Mouse (Mus musculus) liver, embryonic 11.5 days (tissue): ENCODE measurements at regions not wholly inside any gene's neighbourhood (a gene's known extent, or its start where the extent isn't known, plus 50 kb on each side); places are given as distances from the start of the nearest gene placed in this dataset.

Experiments
- ATAC-seq: fragments of 200-750 bp; cut with Nextera tagmentation; replicated peaks from 2 replicates; pipeline ENCODE4 v1.8.0; 2017; ENCODE audit warnings: moderate number of reproducible peaks, mild to moderate bottlenecking, moderate TSS enrichment, moderate library complexity; ENCODE audit not compliant: low FRiP score
- DNase-seq: peaks from one replicate; pipeline ENCODE4 v3.0.0-alpha.2; 2017; ENCODE audit warnings: low spot score
- H3K27ac ChIP-seq: fragments of 300-500 bp; sonication (generic); 2 replicates; pipeline ENCODE4 v1.5.1; 2014; ENCODE audit warnings: mild to moderate bottlenecking, low read depth, low read length, control low read depth
- H3K27me3 ChIP-seq: fragments of 300-500 bp; sonication (generic); replicated peaks from 2 replicates; pipeline ENCODE4 v1.6.1; 2014; ENCODE audit warnings: low read length, mixed read lengths; ENCODE audit not compliant: control insufficient read depth, insufficient read depth
- H3K36me3 ChIP-seq: fragments of 300-500 bp; sonication (generic); 2 replicates; pipeline ENCODE4 v1.6.1; 2014; ENCODE audit warnings: mild to moderate bottlenecking, low read length, moderate library complexity, mixed read lengths; ENCODE audit not compliant: control insufficient read depth, insufficient read depth
- H3K4me1 ChIP-seq: fragments of 300-500 bp; sonication (generic); replicated peaks from 2 replicates; pipeline ENCODE4 v1.6.1; 2014; ENCODE audit warnings: low read length, mixed read lengths; ENCODE audit not compliant: control insufficient read depth, insufficient read depth
- H3K4me2 ChIP-seq: fragments of 300-500 bp; sonication (generic); 2 replicates; pipeline ENCODE4 v1.6.1; 2014; ENCODE audit warnings: mild to moderate bottlenecking, control low read depth, moderate library complexity
- H3K4me3 ChIP-seq: fragments of 300-500 bp; sonication (generic); 2 replicates; pipeline ENCODE4 v1.5.1; 2014; ENCODE audit warnings: low read depth, low read length, control low read depth
- H3K9ac ChIP-seq: fragments of 300-500 bp; sonication (generic); 2 replicates; pipeline ENCODE4 v1.6.1; 2014; ENCODE audit warnings: low read depth, low read length, control low read depth
- H3K9me3 ChIP-seq: fragments of 300-500 bp; sonication (generic); 2 replicates; pipeline ENCODE4 v1.6.1; 2016; ENCODE audit warnings: low read length, inconsistent platforms, mixed read lengths; ENCODE audit not compliant: control insufficient read depth
- WGBS: fragments of 180-500 bp; shearing (Covaris S2); extraction: QIAGEN DNeasy Blood & Tissue Kit; methylation state at CpG from one replicate; pipeline ENCODE4 v1.1.7; 2014; 5-methylcytosine and 5-hydroxymethylcytosine counted together

DNA sequence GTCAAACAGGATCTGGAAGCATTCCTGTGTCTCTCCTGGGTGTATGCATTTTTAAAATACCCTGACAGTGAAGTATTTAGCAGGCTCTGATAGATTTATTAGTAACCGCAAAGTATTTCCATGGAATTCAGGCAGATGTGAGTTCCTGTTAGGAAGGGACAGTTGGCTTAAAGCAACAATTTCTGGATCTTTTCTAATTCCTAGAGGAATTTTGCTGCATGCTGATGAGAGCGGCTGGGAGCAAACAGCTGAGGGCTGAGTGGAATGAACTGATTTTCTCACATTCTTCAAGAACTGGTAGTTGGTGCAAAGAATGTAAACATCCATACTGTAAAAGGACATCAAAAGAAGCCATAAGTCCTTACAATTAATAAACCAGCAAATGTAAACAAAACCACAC lies 283.9 kb upstream of the Marcks start:
- DNase-seq (no peak), ATAC-seq (no peak)
- Histone ChIP-seq H3K9me3 (no peaks in the 10 kb centered on the region), H3K9ac (no peak overlapping the region), H3K36me3 (no peaks in the 10 kb centered on the region), H3K27ac (no peak overlapping the region), H3K27me3 (no peaks in the 10 kb centered on the region), H3K4me2 (no peak overlapping the region), H3K4me1 (no peaks in the 10 kb centered on the region), H3K4me3 (no peak overlapping the region)
- 64% methylated on average over 2 of the region's 2 CpGs for WGBS

DNA sequence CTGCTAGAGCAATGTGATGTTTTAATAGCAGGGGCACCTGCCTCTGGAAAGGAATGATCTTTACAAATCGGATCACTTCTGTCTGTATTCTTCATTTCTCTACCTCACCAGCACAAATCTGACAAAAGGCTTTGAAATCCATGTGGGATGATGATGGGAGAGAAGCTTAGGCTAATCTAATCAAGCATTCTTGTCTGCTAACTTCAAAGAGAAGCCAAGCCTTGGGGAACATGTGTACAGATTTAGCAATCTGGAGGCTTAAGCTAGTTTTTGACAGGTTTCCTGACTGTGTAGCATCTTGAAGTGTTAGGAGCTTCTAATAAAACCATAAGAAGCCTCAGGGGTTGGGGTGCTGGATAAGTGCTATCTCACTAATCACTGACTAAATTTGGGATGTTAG lies 277.6 kb upstream of the Marcks start:
- no peak for ATAC-seq
- Histone ChIP-seq H3K4me1 (no peaks in the 10 kb centered on the region), H3K27me3 (no peaks in the 10 kb centered on the region), H3K27ac (no peak overlapping the region), H3K9me3 (no peaks in the 10 kb centered on the region), H3K36me3 (no peaks in the 10 kb centered on the region), H3K9ac (no peak overlapping the region), H3K4me2 (no peak overlapping the region), H3K4me3 (no peak overlapping the region)
- DNase-seq: no peak
- 59% methylated on average over 1 of the region's 1 CpGs for WGBS

DNA sequence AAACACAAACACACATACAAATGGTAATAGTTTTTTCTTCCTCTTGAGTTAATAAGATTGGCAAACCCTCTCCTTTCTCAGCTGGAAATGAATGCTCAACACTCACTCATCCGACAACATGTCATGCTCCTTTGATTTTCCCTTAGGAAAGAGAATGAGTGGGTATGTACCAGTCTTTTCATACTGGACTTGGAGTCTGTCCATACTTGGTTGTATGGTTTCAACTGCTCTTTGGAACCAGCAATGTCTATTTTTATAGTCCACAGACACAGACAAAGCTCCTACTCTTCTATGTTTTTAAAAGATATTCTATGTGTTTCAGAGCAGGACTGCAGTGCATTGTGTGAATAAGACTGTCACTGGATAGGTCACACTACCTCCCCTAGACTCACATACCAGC lies 273.7 kb upstream of the Marcks start:
- Histone ChIP-seq H3K4me2 (no peak overlapping the region), H3K27ac (no peak overlapping the region), H3K9me3 (no peaks in the 10 kb centered on the region), H3K27me3 (no peaks in the 10 kb centered on the region), H3K9ac (no peak overlapping the region), H3K4me3 (no peak overlapping the region), H3K4me1 (no peaks in the 10 kb centered on the region), H3K36me3 (no peaks in the 10 kb centered on the region)
- ATAC-seq (no peak), DNase-seq (no peak)
- 77% methylated on average over 1 of the region's 1 CpGs for WGBS

DNA sequence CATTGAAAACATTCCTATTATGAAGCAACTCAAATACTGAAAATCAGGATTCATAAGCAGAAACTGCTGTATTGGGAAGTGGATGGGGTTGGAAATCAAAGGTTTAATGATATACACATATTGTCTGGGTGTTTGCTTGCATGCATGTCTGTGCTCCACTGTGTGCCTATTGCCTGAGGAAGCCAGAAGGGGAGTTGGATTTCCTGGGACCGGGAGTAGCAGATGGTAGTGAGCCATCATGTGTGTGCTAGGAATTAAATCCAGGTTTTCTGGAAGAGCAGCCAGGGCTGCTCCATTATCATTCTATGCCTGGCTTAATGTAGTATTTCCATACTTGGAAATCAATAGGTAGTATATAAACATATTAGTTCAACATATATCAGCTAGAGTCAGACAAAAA lies 271.0 kb upstream of the Marcks start:
- H3K9me3 ChIP-seq: no peaks in the 10 kb centered on the region

DNA sequence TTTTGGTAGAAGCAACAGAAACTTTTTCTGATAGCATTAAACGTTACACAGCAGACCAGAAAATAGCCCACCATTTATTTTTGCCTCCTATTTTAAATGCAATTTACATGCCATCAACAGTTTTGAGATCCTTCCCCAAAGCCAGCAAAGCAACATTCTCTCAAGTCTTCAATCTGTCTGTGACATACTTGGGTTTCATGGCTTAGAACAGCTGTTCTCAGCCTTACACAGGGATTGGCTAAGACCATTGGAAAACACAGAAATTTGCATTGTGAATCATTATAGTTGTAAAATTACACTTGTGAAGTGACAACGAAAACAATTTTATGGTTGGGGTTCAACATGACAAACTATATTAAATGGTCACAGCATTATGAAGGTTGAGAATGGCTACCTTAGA lies 268.8 kb upstream of the Marcks start:
- H3K27me3 ChIP-seq: no peaks in the 10 kb centered on the region
- no peaks in the 10 kb centered on the region for H3K9me3 ChIP-seq
- no peak overlapping the region for H3K9ac ChIP-seq
- H3K4me2 ChIP-seq: no peak overlapping the region
- ATAC-seq (no peak), DNase-seq (no peak)
- H3K4me3 ChIP-seq: no peak overlapping the region
- WGBS: 75% methylated on average over 2 of the region's 2 CpGs
- no peak overlapping the region for H3K27ac ChIP-seq
- H3K4me1 ChIP-seq: no peaks in the 10 kb centered on the region
- no peaks in the 10 kb centered on the region for H3K36me3 ChIP-seq

More for the DNA sequence above, 271.0 kb upstream of the Marcks start:
- Histone ChIP-seq H3K27me3 (no peaks in the 10 kb centered on the region), H3K27ac (no peak overlapping the region), H3K9ac (no peak overlapping the region), H3K36me3 (no peaks in the 10 kb centered on the region), H3K4me1 (no peaks in the 10 kb centered on the region), H3K4me2 (no peak overlapping the region), H3K4me3 (no peak overlapping the region)
- no peak for ATAC-seq
- no peak for DNase-seq
- WGBS: 50% methylated on average over 1 of the region's 1 CpGs

DNA sequence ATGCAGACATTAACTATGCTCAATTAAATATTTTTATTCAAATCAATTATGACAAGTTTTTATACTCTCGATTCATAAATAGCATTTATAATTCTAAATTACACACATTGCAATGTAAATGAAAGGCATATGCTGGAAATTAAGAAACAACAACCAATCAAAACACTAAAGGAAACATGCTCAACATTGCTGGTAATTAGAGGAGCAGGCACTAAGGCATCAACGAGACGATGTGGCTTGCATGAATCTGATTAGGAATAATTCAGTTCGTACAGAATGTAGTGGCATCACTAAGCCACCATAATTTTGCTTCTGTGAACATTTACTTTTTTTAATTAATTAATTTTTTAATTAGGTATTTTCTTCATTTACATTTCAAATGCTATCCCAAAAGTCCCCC lies 266.2 kb upstream of the Marcks start:
- H3K27me3 ChIP-seq: no peaks in the 10 kb centered on the region
- H3K4me1 ChIP-seq: no peaks in the 10 kb centered on the region
- ATAC-seq (no peak), DNase-seq (no peak)
- no peak overlapping the region for H3K4me2 ChIP-seq
- no peak overlapping the region for H3K9ac ChIP-seq
- no peaks in the 10 kb centered on the region for H3K36me3 ChIP-seq
- H3K9me3 ChIP-seq: no peaks in the 10 kb centered on the region
- H3K27ac ChIP-seq: no peak overlapping the region
- H3K4me3 ChIP-seq: no peak overlapping the region
- 85% methylated on average over 4 of the region's 4 CpGs for WGBS

DNA sequence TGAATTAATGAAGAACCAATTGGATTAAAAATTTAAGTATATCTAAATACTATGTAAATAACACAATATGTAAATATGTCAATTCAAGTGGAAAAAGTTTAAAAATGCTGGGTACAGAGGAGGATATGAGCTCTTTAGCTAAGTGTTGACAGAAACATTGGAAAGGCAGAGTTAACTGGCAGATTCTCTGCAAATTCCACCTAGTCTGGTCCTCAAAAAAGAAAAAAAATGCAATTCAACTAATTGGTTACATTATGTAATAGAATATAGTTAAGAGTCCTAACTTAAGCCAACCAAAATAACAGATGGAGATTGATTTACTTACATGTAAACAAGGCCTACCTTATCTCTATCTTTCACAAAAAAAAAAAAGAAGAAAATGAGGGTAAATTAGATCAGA lies 265.7 kb upstream of the Marcks start:
- no peak overlapping the region for H3K27ac ChIP-seq
- no peak for ATAC-seq
- no peaks in the 10 kb centered on the region for H3K4me1 ChIP-seq
- H3K27me3 ChIP-seq: no peaks in the 10 kb centered on the region
- no peak for DNase-seq
- H3K4me3 ChIP-seq: no peak overlapping the region
- H3K4me2 ChIP-seq: no peak overlapping the region
- H3K36me3 ChIP-seq: no peaks in the 10 kb centered on the region
- H3K9ac ChIP-seq: no peak overlapping the region
- H3K9me3 ChIP-seq: no peaks in the 10 kb centered on the region

DNA sequence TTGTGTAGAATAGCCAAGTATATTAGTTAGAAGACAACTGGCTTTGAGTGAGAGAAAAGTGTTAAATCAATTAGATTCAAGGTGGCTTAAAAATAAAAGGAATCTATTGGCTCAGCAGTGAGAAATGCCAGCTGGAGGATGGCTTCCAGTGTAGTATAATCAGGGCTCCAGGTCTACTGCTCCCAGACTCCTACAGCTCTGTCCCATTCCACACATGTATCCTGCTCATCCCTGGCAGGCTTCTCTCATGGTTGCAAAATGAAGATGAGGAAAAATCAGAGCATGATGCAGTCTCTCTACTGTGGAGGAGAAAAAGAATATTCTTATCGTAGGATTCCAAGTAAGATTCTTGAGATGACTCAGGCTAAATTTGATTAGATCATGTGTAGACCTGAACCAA lies 263.7 kb upstream of the Marcks start:
- no peaks in the 10 kb centered on the region for H3K36me3 ChIP-seq
- H3K4me3 ChIP-seq: no peak overlapping the region
- H3K27ac ChIP-seq: no peak overlapping the region
- DNase-seq (no peak), ATAC-seq (no peak)
- 84% methylated on average over 1 of the region's 1 CpGs for WGBS
- no peaks in the 10 kb centered on the region for H3K27me3 ChIP-seq
- no peaks in the 10 kb centered on the region; the same call in 1 of the 2 replicates for H3K4me1 ChIP-seq
- H3K9ac ChIP-seq: no peak overlapping the region
- no peaks in the 10 kb centered on the region for H3K9me3 ChIP-seq
- no peak overlapping the region for H3K4me2 ChIP-seq

DNA sequence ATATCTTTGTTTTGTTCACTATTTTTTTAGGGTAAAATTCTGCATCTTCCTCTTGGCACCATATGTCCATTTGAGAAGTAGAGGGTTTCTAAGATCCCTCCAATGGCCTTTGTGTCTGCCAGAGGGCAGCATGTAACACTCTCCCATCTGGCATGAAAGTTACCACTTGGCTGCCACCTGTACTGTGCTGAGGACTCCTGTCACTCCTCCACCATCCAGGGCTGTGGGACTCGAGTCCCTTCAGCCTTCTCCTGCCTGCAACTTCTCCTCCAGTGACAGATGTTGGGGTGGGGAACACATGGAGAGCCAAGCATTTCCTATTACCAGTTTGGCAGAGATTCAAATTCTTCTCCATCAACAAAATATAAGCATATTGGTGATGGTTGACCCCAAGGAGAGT lies 262.3 kb upstream of the Marcks start:
- no peak for DNase-seq
- no peaks in the 10 kb centered on the region for H3K9me3 ChIP-seq
- H3K4me1 ChIP-seq: no peaks in the 10 kb centered on the region; the same call in 1 of the 2 replicates
- no peaks in the 10 kb centered on the region for H3K27me3 ChIP-seq
- no peak overlapping the region for H3K27ac ChIP-seq
- H3K9ac ChIP-seq: no peak overlapping the region
- ATAC-seq: no peak
- H3K4me2 ChIP-seq: no peak overlapping the region
- H3K4me3 ChIP-seq: no peak overlapping the region
- 32% methylated on average over 1 of the region's 1 CpGs for WGBS
- no peaks in the 10 kb centered on the region for H3K36me3 ChIP-seq
